Comparison of ENCODE assay signal across 11 mouse cellular contexts in the genomic region with DNA sequence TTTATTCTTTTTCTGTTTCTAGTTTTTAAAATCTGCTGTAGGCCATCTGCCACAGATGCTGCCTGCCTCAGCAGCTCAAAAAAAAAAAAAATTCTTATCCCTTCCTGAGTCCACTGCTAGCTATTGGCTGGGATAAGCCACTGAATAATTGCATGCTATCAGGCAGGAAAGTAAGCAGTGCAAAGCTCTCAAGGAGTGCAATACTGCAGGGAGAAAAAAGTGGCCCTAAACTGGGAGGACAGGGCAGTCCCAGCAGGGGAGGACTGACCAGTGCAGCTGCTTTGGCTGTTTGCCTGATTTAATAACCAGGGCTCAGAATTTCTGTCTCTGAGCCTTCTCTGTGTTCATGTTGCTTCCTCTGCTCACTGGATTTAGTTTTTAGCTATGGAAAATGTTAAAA.
DNase-seq lines count a peak whose midpoint lies in the region; ATAC-seq lines count a peak whose summit lies in the region.
"Had no signal": no experiment of that assay in that cellular context is flagged by ENCODE, and none has a peak within 500 bp of the region (broad histone marks: within the 10 kb centered on the region; RNA-seq: fewer than 3 reads in every experiment).

No protein-coding gene starts in this region.

- no peaks in the 10 kb centered on the region for H3K27me3 ChIP-seq in kidney, embryonic 15.5 days
- H3K27me3 ChIP-seq in embryonic facial prominence, embryonic 10.5 days (replicated peaks; ENCODE audit: low read depth, poor library complexity, severe bottlenecking), result no peaks in the 10 kb centered on the region
- H3K27me3 ChIP-seq in midbrain, embryonic 14.5 days (ENCODE audit: control insufficient read depth, insufficient read depth, low read length), result no peaks in the 10 kb centered on the region
- H3K27me3 ChIP-seq in intestine, embryonic 15.5 days (replicated peaks), result no peaks in the 10 kb centered on the region
- H3K27me3 ChIP-seq: heart, embryonic 15.5 days; limb, embryonic 15.5 days; Patski had no signal

- peak; percentile 6 for DNase-seq in cerebellum, adult 9-11 months
- no peak for DNase-seq in cerebellum, postnatal 36 days
- peak; percentile 9 for DNase-seq in kidney, adult 9 months
- no peak for DNase-seq in embryonic facial prominence, embryonic 10.5 days (ENCODE audit: low spot score)
- peak; percentile 43 for DNase-seq in midbrain, embryonic 14.5 days
- DNase-seq in natural killer cell, adult 2 months (ENCODE audit: low spot score in 2 of 2), result no peak

- H3K9me3 ChIP-seq in kidney, embryonic 15.5 days (replicated peaks), result no peaks in the 10 kb centered on the region
- H3K9me3 ChIP-seq in embryonic facial prominence, embryonic 10.5 days, result no peaks in the 10 kb centered on the region
- H3K9me3 ChIP-seq in midbrain, embryonic 14.5 days (ENCODE audit: control insufficient read depth, low read length), result no peaks in the 10 kb centered on the region
- no peaks in the 10 kb centered on the region for H3K9me3 ChIP-seq in intestine, embryonic 15.5 days
- H3K9me3 ChIP-seq: heart, embryonic 15.5 days; limb, embryonic 15.5 days had no signal

- no peaks in the 10 kb centered on the region for H3K36me3 ChIP-seq in kidney, embryonic 15.5 days
- H3K36me3 ChIP-seq in embryonic facial prominence, embryonic 10.5 days (replicated peaks), result no peaks in the 10 kb centered on the region
- no peaks in the 10 kb centered on the region for H3K36me3 ChIP-seq in midbrain, embryonic 14.5 days (ENCODE audit: control insufficient read depth, insufficient read depth, low read length)
- H3K36me3 ChIP-seq in intestine, embryonic 15.5 days, result no peaks in the 10 kb centered on the region
- H3K36me3 ChIP-seq: heart, embryonic 15.5 days; limb, embryonic 15.5 days had no signal

- no peak overlapping the region for H3K9ac ChIP-seq in kidney, embryonic 15.5 days
- H3K9ac ChIP-seq in midbrain, embryonic 14.5 days (replicated peaks; ENCODE audit: low read length), result no peak overlapping the region
- no peak overlapping the region for H3K9ac ChIP-seq in intestine, embryonic 15.5 days
- H3K9ac ChIP-seq: heart, embryonic 15.5 days; limb, embryonic 15.5 days had no signal

- H3K4me1 ChIP-seq in kidney, embryonic 15.5 days, result no peaks in the 10 kb centered on the region
- 0 out of 2 replicates have a peak, but pooled peaks cover 3% of the 10 kb centered on the region for H3K4me1 ChIP-seq in embryonic facial prominence, embryonic 10.5 days
- H3K4me1 ChIP-seq in midbrain, embryonic 14.5 days (ENCODE audit: control insufficient read depth, insufficient read depth, low read length), result 0 out of 2 replicates have a peak, but pooled peaks cover 3% of the 10 kb centered on the region
- no peaks in the 10 kb centered on the region for H3K4me1 ChIP-seq in intestine, embryonic 15.5 days (replicated peaks)

- no peak overlapping the region for H3K4me3 ChIP-seq in kidney, embryonic 15.5 days (replicated peaks)
- no peak overlapping the region for H3K4me3 ChIP-seq in embryonic facial prominence, embryonic 10.5 days
- H3K4me3 ChIP-seq in midbrain, embryonic 14.5 days (replicated peaks; ENCODE audit: low read depth, low read length), result no peak overlapping the region
- H3K4me3 ChIP-seq in intestine, embryonic 15.5 days (replicated peaks), result no peak overlapping the region
- H3K4me3 ChIP-seq: heart, embryonic 15.5 days; limb, embryonic 15.5 days had no signal

- no peak overlapping the region for H3K27ac ChIP-seq in kidney, embryonic 15.5 days
- H3K27ac ChIP-seq in embryonic facial prominence, embryonic 10.5 days (replicated peaks), result peak overlapping the region; percentile 5; the same call in 1 of the 2 replicates
- no peak overlapping the region for H3K27ac ChIP-seq in midbrain, embryonic 14.5 days (replicated peaks; ENCODE audit: low read depth, low read length)
- H3K27ac ChIP-seq in intestine, embryonic 15.5 days, result no peak overlapping the region
- H3K27ac ChIP-seq: heart, embryonic 15.5 days; limb, embryonic 15.5 days had no signal

- H3K4me2 ChIP-seq in kidney, embryonic 15.5 days, result no peak overlapping the region
- H3K4me2 ChIP-seq in midbrain, embryonic 14.5 days (ENCODE audit: low read length), result no peak overlapping the region
- H3K4me2 ChIP-seq in intestine, embryonic 15.5 days (replicated peaks), result no peak overlapping the region
- H3K4me2 ChIP-seq: heart, embryonic 15.5 days; limb, embryonic 15.5 days had no signal

- ATAC-seq in kidney, embryonic 15.5 days (replicated peaks; ENCODE audit: low FRiP score), result no peak
- peak; percentile 57; the same call in 1 of the 2 replicates for ATAC-seq in midbrain, embryonic 14.5 days (ENCODE audit: low FRiP score, low TSS enrichment)
- no peak for ATAC-seq in intestine, embryonic 15.5 days
- ATAC-seq: Patski had no signal

Comparison
In these comparisons a context has a peak if more than half of its experiments do, and no peak if none do; other contexts are left out.
1. DNase-seq: peak in cerebellum, adult 9-11 months (single experiment), kidney, adult 9 months (single experiment) and midbrain, embryonic 14.5 days (single experiment); none in cerebellum, postnatal 36 days (0 of 2), embryonic facial prominence, embryonic 10.5 days (single experiment) and natural killer cell, adult 2 months (0 of 2).